Mouse (Mus musculus): Measurements from ENCODE around the gene Sgpp2.

Gene Sgpp2

DNA sequence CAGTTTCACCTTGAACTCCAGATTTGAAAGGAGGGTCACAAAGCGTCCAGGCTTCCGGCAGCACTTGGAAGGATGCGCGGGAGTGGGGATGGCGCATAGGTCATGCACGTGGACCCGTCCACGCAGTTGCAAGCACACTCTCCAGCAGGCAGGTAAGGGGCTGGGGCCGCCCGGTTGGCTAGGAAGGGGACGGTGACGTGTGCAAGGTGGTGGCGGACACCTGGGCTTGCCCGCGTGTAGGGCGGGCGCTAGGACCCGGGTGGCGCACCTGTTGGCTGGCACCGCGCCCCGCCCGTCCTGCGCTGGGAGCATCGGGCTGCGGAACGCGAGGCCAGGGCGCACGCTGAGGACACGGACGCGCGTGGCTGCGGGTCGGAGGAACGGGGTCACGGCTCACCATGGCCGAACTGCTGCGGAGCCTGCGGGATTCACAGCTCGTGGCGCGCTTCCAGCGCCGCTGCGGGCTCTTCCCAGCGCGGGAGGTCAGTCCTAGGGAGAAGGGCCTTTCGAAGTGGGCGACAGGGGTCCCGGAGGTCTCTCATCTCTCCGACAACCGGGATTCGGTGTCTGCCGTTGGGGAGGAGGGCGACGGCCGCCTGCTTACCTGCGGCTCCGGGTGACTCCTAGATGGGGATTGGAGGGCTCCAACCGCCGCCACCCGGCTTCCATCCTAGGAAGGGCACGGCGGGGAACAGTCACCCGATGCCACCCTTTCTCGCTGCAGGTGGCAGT, at the start of gene Sgpp2:
Gene Sgpp2 (plus strand): TSS at position 325 of the 732 bp plus-strand sequence.
- DNase-seq (ENCODE audit: low spot score): peak; percentile 25

- no peak for DNase-seq (ENCODE audit: low spot score)
Measured at GRCm38 (mm10) chr1:78267519-78267918, 42.6 kb upstream of the Sgpp2 start.

- DNase-seq (ENCODE audit: low spot score): no peak
Measured at GRCm38 (mm10) chr1:78272915-78273314, 37.2 kb upstream of the Sgpp2 start.

- DNase-seq (ENCODE audit: low spot score): no peak
Measured at GRCm38 (mm10) chr1:78279128-78279527, 31.0 kb upstream of the Sgpp2 start.

DNA sequence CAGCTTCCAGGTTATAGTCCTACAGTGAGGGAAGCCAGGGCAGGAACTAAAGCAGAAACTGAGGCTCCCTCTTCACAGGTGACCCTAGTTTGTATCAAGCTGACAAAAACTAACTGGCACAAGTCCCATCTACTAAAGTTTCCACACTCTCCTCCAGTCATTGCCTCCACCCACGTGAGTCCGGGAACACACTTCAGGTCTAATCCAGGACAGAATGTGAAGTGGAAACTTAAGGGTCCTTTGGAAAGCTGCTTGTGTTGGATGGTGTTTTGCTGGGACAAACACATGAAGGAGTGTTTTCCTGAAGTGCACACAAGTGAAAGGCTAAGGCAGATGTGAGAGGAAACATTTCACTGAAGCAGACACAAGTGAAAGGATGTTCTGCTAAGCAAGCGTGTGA, 17.7 kb upstream of the Sgpp2 start:
- DNase-seq (ENCODE audit: low spot score): no peak

DNA sequence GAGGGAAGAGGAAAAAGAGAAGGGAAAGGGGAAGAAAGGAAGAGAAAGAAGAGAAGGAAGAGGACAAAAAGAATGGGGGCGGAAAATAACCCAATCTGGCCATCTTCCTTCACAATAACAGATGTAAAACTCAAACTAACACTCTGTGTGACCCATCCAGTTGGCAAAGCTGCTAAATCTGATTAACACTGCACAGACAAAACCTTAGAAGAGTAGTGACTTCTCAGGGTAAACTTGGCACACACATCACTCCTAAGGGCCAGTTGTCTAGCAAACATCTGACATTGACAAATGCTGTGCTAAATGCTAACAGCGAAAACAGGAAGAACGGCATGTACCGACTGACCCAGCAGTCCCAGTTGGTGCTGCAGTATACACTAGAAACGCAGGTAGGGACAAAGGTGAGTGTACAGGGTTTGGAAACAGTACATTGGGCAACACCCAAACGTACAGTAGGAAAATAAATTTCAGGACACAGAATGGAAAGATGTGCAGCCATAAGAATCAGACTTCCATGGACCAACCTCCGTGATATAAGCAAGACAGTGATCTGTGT, 10.4 kb upstream of the Sgpp2 start:
- no peak for DNase-seq (ENCODE audit: low spot score)

GRCm38 (mm10) chr1:78308688-78309087, 1.5 kb upstream of the Sgpp2 start:
- no peak for DNase-seq (ENCODE audit: low spot score)

- no peak for DNase-seq (ENCODE audit: low spot score)
Measured at GRCm38 (mm10) chr1:78309280-78309679, 865 bp upstream of the Sgpp2 start.

DNA sequence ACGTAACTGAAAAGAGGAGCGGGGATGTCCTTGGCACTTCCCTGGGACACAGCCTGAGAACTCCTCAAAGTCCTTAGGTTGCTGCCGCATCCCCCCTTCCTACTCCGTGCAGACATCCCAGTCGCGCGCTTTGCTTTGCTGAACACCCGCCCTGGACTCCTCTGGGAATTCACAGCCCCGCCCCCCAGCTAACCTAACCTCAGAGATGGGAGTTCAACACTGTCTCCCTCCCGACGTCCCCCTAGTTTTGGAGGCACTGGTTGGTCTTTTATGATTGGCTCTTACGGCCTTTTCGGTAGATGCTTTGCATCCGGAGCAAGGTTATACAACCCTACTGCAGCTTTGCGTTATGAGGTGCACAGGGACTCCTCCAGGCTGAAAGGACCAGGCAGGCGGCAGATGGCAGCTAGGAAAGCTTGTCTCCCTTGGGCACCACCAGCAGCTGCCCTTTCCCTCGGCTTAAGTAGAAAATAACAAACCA, 756 bp downstream of the Sgpp2 start:
- peak; percentile 60 for DNase-seq (ENCODE audit: low spot score)

DNA sequence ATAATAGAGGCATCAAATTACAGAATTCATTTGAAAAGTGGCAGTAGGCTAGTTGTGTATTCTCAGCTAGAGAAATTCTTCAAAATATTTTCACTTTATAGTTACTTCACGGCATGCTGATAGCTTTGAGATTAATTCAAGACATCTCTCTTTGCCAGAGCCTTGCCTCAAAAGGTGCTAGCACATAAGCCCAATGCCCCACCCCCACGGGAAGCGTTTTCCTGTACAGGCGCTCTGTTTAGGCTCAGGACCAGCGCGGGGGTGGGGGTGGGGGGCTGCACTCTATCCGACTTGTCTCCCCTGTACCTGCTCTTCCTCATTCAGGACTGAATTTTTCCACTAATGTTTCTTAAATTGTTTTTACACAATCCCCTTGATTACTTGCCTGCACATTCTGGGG, 1.3 kb downstream of the Sgpp2 start:
- peak; percentile 51 for DNase-seq (ENCODE audit: low spot score)

DNA sequence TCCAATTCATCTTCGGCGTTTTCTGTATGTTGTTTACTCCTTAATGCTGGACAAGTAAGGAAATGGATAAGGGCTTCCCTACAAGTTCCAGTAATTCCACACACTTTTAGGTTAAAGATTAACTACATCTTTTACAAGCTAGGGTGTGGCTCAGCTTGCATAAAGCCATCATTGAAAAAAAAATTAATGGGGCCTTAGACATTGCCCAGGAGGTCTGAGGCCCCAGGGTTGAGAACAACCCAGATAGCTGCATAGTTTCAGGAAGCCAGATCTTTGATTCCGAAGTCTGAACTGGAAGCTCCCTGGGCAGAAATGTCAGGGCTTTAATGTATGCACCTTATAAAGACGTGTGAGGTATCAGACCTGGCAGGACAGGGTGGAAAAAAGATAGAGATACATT, 2.8 kb downstream of the Sgpp2 start:
- DNase-seq (ENCODE audit: low spot score): no peak

DNA sequence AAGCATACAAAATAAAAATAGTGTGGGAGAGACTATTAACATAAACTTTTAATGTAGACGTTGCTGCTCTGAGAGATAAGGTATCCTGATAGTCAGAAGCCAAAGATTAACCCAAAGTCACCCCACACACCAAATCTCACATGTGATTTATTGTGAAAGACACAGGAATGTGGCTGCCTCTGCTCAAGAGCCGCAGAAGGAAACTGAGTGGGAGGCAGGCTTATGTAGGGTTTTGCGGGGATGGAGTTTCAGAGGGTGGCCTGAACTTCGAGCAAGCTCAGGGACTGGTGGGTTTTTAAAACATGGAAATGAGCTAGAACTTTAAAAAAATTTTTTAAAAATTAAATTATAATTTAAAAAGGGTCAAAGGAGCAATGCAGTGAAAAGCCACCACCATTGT, 3.8 kb downstream of the Sgpp2 start:
- no peak for DNase-seq (ENCODE audit: low spot score)

DNA sequence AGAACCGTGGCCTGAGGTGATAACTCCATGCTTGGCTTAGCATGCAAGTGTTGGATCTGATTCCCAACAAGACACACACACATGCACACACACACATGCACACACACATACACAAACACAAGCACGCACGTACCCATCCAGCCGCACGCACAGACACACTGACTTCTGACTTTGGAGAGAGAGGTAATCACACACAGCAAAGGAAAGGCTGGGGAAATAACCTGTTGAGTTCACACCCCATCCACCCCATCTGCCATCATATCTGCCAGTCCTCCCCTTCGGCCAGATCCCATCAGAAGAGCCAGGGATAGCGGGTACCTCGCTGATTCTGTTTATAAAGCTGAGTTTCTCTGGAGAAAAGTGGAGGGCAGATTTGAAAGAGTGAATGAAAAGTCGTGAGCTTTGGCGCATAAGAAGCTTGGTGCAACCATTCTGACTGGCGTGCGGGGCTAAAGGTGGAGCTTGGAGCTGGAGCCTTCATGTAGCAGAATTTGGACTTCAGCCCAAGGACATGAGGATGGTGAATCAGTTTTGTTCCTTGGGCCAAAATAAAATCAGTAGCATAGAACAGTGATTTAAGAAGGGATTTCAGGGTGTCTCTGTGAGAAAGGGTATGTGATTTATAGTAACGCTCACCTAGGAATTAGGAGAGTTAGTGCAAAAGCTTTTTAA, 8.1 kb downstream of the Sgpp2 start:
- no peak for DNase-seq (ENCODE audit: low spot score)

DNA sequence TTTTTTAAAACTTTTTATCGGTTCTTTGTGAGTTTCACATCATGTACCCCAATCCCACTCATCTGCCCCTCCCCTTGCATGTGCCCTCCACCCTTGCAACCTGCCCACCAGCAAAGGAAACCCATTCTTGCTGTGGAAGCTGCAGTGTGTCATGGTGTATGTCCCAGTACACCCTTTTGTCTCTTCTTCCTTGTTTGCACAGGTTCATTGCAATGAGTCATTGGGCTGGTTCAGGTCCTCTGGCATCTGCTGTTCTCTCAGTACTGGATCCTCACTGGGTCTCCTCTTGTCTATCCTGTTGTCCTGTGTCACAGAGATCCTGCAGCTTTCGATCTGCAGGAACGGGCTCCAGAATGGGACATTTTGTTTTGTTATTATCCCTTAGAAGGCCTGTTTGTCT, 10.1 kb downstream of the Sgpp2 start:
- DNase-seq (ENCODE audit: low spot score): no peak

GRCm38 (mm10) chr1:78322098-78322778, 12.1 kb downstream of the Sgpp2 start:
- no peak for DNase-seq (ENCODE audit: low spot score)

- DNase-seq (ENCODE audit: low spot score): no peak
Measured at GRCm38 (mm10) chr1:78322844-78323243, 12.7 kb downstream of the Sgpp2 start.

DNA sequence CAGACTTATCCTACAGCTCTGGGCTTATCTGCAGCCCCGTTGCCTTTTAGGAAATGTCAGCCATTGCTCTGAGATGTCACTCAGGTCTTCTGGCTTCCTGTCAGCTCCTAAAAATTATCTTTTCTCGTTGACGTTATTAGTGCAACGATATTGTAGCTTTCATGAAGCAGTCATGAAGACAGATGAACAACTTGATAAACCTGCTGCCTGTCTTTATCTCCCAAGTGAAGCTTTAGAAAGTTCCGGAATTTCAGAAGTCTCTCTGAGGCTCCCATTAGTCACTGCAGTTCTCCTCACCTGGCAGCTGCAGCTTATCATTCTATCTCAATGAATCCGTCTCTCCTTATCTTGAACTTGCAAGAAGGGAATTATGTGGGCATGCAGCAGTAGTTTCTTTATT, 13.9 kb downstream of the Sgpp2 start:
- no peak for DNase-seq (ENCODE audit: low spot score)

- no peak for DNase-seq (ENCODE audit: low spot score)
Measured at GRCm38 (mm10) chr1:78325851-78326250, 15.7 kb downstream of the Sgpp2 start.

DNA sequence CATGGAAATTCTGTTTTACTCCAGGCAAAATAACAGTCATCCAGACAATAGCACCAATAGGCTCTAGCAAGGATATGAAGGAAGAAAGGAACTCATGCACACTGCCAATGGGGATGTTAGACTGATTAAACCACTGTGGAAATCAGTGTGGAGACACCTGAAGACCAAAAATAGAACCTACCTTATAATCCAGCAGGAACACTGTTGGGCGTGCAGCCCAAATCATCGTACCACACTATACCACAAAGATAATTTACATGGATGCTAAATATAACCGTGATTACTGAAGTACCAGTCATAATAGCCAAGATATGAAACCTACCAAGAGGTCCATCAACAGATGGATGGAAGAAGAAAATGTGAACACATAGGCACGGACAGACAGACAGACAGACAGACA, 18.5 kb downstream of the Sgpp2 start:
- DNase-seq (ENCODE audit: low spot score): no peak

DNA sequence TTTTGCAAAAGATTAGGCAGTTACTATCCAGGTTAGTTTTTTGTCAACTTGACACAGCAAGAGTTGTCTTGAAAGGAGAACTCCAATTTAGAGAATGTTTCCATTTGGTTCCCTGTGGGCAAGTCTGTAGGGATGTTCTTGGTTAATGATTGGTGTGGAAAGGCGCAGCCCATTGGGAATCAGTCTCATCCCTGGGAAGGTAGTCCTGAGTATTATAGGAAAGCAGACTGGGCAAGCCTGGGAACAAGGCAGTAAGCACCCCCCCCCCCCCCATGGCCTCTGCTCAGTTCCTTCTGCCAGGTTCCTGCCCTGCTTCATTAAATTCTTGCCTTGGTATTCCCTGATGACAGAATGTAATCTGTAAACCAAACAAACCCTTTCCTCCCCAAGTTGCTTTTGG, 19.7 kb downstream of the Sgpp2 start:
- no peak for DNase-seq (ENCODE audit: low spot score)

DNA sequence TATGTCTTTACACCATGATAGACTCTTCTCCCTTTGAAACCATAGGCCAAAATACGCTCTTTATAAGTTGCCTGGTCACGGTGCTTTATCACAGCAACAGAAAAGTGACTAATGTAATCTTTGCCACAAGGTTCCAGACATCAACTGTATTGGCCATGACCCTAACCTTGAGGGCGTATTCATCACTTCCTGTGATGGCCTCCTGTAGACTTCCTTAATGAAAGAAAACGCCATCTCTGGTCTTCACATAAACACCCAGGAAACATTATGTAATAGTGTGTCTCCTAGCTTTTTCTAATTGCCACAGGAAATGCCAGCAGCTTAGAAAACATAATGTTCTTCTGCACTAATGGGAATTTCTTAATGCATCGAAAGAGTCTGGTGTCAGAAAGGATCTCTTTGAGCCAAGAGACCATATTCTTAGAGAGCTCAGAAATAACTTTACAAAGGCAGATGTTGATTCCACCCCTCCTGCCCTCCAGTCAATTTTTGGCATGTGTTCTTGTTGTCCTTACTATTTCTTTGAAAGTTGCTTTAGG, 20.5 kb downstream of the Sgpp2 start:
- no peak for DNase-seq (ENCODE audit: low spot score)

DNA sequence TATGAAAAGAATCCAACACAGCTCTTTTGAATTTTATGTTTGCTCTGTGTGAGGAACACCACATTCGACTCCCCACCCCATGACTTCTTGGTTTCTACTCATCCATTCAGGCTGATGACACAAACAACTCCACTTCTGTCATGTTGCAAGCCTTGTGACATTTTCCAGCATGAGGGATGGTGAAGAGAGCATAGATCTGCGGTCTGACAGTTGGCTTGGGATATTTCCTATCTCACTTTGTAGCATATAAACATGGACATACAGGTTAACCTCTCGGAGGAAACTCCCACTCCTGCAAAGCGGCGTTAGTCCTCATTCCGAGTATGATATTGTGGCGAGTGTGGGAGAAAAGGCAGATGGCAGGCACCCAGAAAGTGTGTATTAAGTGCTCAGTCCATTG, 27.6 kb downstream of the Sgpp2 start:
- DNase-seq (ENCODE audit: low spot score): no peak

DNA sequence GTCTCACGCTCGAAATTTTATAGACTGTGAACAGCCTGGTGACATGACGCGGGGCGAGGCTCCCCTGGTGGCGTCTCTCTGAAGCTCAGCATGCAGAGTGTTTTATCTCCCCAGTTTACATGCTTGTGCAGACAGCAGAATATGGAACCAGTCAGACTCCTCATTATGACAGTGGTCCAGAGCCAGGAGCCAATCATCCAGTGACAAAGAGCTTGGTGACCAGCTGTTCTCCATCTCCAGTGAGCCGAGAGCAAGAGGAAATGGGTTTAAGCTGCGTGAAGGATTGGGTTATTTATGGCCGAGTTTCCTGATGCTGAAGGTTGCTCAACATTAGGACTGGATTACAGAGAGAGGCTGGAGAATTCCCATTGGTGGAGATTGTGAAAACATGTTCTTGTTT, 28.1 kb downstream of the Sgpp2 start:
- DNase-seq (ENCODE audit: low spot score): peak; percentile 38

Data from MN1 (cell line).